Mouse (Mus musculus): Measurements from ENCODE around the gene Tnnc1.

- TF ChIP-seq CTCF (IDR thresholded peaks at IDR 0.05; ENCODE audit: low read depth, low read length) (no peak), POLR2A (IDR thresholded peaks at IDR 0.05; ENCODE audit: borderline replicate concordance, low read depth, low read length) (no peak)
These were observed 3.7 kb downstream of the Tnnc1 start for GRCm38 (mm10) chr14:31211854-31212253.

All from bone marrow macrophage, adult 2 months (primary cell).